Mouse (Mus musculus): ENCODE measurements around the gene Iqgap2.

GRCm38 (mm10) chr13:95649941-95650340 lies 241.8 kb downstream of the Iqgap2 start:
- no peak for TF ChIP-seq GATA1 (IDR thresholded peaks at IDR 0.05; ENCODE audit: low read length)
- no peak for TF ChIP-seq TAL1 (IDR thresholded peaks at IDR 0.05; ENCODE audit: low read length)
